Mouse (Mus musculus) myocyte (in vitro differentiated cells): ENCODE results near the gene Tmcc3. TPM values are rescaled to one million over a fixed set of nuclear protein-coding genes. Genes with fewer than 3 reads are reported as not detected.

Experiments used
- H3K27me3 ChIP-seq: one replicate; pipeline ENCODE4 v1.6.1; 2011; ENCODE audit not compliant: control insufficient read depth, insufficient read depth, insufficient read length
- H3K36me3 ChIP-seq: one replicate; pipeline ENCODE4 v1.6.1; 2011; ENCODE audit not compliant: control insufficient read depth, insufficient read depth
- H3K4me2 ChIP-seq: one replicate; pipeline ENCODE4 v1.6.1; 2011; ENCODE audit warnings: low read depth, control low read depth
- H3K4me3 ChIP-seq: one replicate; pipeline ENCODE4 v1.5.1; 2011; ENCODE audit warnings: mild to moderate bottlenecking, control low read depth, moderate library complexity
- H3K79me2 ChIP-seq: one replicate; pipeline ENCODE4 v1.6.1; 2011; ENCODE audit not compliant: control insufficient read depth, insufficient read depth
- H3ac ChIP-seq: one replicate; pipeline ENCODE4 v1.6.1; 2011; ENCODE audit not compliant: control insufficient read depth, insufficient read length
- CEBPB ChIP-seq: IDR thresholded peaks from 2 replicates; pipeline ENCODE4 v1.6.1; 2011; ENCODE audit warnings: mild to moderate bottlenecking, moderate library complexity; ENCODE audit not compliant: poor library complexity, insufficient read depth, severe bottlenecking
- E2F4 ChIP-seq: IDR thresholded peaks from one replicate; pipeline ENCODE4 v1.6.1; 2011; ENCODE audit warnings: mild to moderate bottlenecking, control low read depth, moderate library complexity; ENCODE audit not compliant: insufficient read depth
- MAX ChIP-seq: IDR thresholded peaks from one replicate; pipeline ENCODE4 v1.6.1; 2011; ENCODE audit warnings: low read depth, mild to moderate bottlenecking, control low read depth
- MYOD1 ChIP-seq, 3 experiments: IDR thresholded peaks; one replicate each; pipeline ENCODE4 v1.6.1; 2011; ENCODE audit warnings: control low read depth in 2 of 3, low read depth in 2 of 3, mild to moderate bottlenecking in 2 of 3, moderate library complexity in 1 of 3; ENCODE audit not compliant: insufficient read length in 2 of 3, control insufficient read depth in 1 of 3
- MYOG ChIP-seq, 3 experiments: IDR thresholded peaks; one replicate each; pipeline ENCODE4 v1.6.1; 2011; ENCODE audit warnings: control low read depth in 2 of 3, low read depth in 2 of 3, mild to moderate bottlenecking in 2 of 3; ENCODE audit not compliant: insufficient read length in 2 of 3, control insufficient read depth in 1 of 3, insufficient read depth in 1 of 3
- POLR2A ChIP-seq: IDR thresholded peaks from one replicate; pipeline ENCODE4 v1.6.1; 2011; ENCODE audit warnings: low read depth, mild to moderate bottlenecking, control low read depth, moderate library complexity; ENCODE audit not compliant: insufficient read length
- POLR2AphosphoS2 ChIP-seq: IDR thresholded peaks from one replicate; pipeline ENCODE4 v1.6.1; 2011; ENCODE audit warnings: low read depth, control low read depth; ENCODE audit not compliant: insufficient read length
- REST ChIP-seq: IDR thresholded peaks from one replicate; pipeline ENCODE4 v1.6.1; 2011; ENCODE audit warnings: mild to moderate bottlenecking, control low read depth, moderate library complexity; ENCODE audit not compliant: insufficient read depth, insufficient read length
- SRF ChIP-seq: IDR thresholded peaks from one replicate; pipeline ENCODE4 v1.6.1; 2011; ENCODE audit warnings: low read depth; ENCODE audit not compliant: control insufficient read depth, insufficient read length
- TCF12 ChIP-seq: IDR thresholded peaks from one replicate; pipeline ENCODE4 v1.6.1; 2011; ENCODE audit warnings: mild to moderate bottlenecking, control low read depth; ENCODE audit not compliant: poor library complexity, insufficient read depth, severe bottlenecking
- TCF3 ChIP-seq: IDR thresholded peaks from one replicate; pipeline ENCODE4 v1.6.1; 2011; ENCODE audit warnings: low read depth, control low read depth; ENCODE audit not compliant: insufficient read length
- USF1 ChIP-seq: IDR thresholded peaks from one replicate; pipeline ENCODE4 v1.6.1; 2011; ENCODE audit warnings: low read depth, mild to moderate bottlenecking, control low read depth, moderate library complexity
- polyA plus RNA-seq: library from polyadenylated mRNA; unstranded; fragments of >200 nt; fragmentation: generic; extraction: Trizol; gene quantifications from one replicate; pipeline ENCODE4 v1.2.1, GENCODE M21; 2012; ENCODE audit warnings: missing spikeins

Tmcc3 gene
- polyA plus RNA-seq, 1 experiment: 16.6 TPM

DNA sequence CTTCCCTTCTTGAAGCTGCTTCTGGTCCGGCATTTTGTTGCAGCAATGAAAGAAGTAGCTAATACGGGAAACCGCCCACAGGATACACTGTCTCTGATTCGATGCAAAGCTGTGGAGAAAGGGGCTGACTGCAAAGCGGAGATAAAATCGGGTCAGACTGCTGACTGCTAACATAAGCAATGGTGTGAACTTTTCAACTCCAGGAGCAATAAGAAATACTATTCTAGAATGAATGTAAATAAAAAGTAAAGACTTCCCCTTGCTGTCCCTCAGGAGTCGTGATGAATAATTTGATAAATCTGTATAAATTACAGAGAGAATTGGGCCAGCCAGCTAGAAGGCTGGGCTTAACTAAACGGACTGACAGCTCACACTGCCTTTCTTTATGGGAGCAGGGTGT, 139.0 kb downstream of the Tmcc3 start:
- no peaks in the 10 kb centered on the region for H3K27me3 ChIP-seq
- H3K4me2 ChIP-seq: no peak overlapping the region
- no peaks in the 10 kb centered on the region for H3K36me3 ChIP-seq
- no peaks in the 10 kb centered on the region for H3K79me2 ChIP-seq
- TF ChIP-seq MAX (no peak), E2F4 (no peak), CEBPB (no peak), MYOD1 (IDR thresholded peaks at IDR 0.05; ENCODE audit: control insufficient read depth in 1 of 3, insufficient read length in 2 of 3, low read depth in 2 of 3) (no peak), USF1 (no peak), TCF12 (no peak), POLR2A (no peak), POLR2AphosphoS2 (no peak)
- H3K4me3 ChIP-seq: no peak overlapping the region
- no peak overlapping the region for H3ac ChIP-seq

DNA sequence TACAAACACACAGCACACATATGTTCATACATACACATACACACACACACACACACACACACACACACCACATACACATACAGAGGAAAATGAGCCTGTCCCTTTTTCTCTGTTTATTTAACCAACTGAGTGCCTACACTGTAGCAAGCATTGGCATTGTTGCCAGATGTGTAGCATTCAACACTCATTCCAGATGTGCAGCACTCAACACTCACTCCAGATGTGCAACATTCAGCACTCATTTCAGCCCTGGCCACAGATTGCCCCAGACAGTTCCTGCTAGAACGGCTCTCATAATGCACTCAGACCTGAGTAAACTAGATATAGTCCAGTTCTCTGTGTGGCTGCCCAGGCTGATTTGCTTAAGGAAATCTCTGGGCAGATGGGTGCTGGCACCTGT, 145.7 kb downstream of the Tmcc3 start:
- H3K4me3 ChIP-seq: no peak overlapping the region
- H3K36me3 ChIP-seq: no peaks in the 10 kb centered on the region
- H3K79me2 ChIP-seq: no peaks in the 10 kb centered on the region
- TF ChIP-seq REST (no peak), USF1 (no peak), POLR2AphosphoS2 (no peak), POLR2A (no peak), MYOD1 (IDR thresholded peaks at IDR 0.05; ENCODE audit: control insufficient read depth in 1 of 3, insufficient read length in 2 of 3, low read depth in 2 of 3) (no peak), TCF3 (no peak), CEBPB (no peak), SRF (no peak), TCF12 (no peak), E2F4 (no peak), MYOG (IDR thresholded peaks at IDR 0.05; ENCODE audit: control insufficient read depth in 1 of 3, insufficient read depth in 1 of 3, insufficient read length in 2 of 3, low read depth in 2 of 3) (no peak), MAX (no peak)
- no peaks in the 10 kb centered on the region for H3K27me3 ChIP-seq
- no peak overlapping the region for H3ac ChIP-seq
- no peak overlapping the region for H3K4me2 ChIP-seq

DNA sequence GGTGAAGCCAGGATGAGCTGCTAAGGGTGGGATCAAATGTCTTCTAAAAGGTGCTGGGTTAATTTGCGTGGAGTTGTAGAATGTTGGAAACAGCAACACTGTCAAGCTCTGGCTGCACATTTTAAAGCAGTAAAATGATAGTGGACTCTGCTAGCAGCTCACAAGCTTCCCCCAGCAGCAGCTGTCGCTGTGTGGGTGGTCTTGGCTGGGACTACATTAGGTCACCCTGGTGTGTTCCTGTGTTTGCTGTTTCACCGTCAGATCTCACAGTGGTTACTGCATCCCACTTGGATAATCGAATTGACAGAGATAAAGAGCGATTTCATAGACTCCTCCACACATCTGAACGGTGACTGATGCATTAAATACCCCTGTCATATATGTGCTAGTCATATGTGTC, 146.9 kb downstream of the Tmcc3 start:
- no peak overlapping the region for H3K4me3 ChIP-seq
- H3K36me3 ChIP-seq: no peaks in the 10 kb centered on the region
- H3K27me3 ChIP-seq: no peaks in the 10 kb centered on the region
- peak overlapping the region; percentile 59 for H3K4me2 ChIP-seq
- H3ac ChIP-seq: no peak overlapping the region
- peak; percentile 81 for TF ChIP-seq TCF12
- peak; percentile 30 for TF ChIP-seq TCF3
- no peak for TF ChIP-seq POLR2AphosphoS2
- TF ChIP-seq MYOD1 (IDR thresholded peaks at IDR 0.05; ENCODE audit: control insufficient read depth in 1 of 3, insufficient read length in 2 of 3, low read depth in 2 of 3): peak; percentile 47 to 99 (median 96)
- no peak for TF ChIP-seq POLR2A
- TF ChIP-seq MAX: no peak
- peak; percentile 72 to 95 (median 90) for TF ChIP-seq MYOG (IDR thresholded peaks at IDR 0.05; ENCODE audit: control insufficient read depth in 1 of 3, insufficient read depth in 1 of 3, insufficient read length in 2 of 3, low read depth in 2 of 3)
- TF ChIP-seq E2F4: no peak
- no peaks in the 10 kb centered on the region for H3K79me2 ChIP-seq

DNA sequence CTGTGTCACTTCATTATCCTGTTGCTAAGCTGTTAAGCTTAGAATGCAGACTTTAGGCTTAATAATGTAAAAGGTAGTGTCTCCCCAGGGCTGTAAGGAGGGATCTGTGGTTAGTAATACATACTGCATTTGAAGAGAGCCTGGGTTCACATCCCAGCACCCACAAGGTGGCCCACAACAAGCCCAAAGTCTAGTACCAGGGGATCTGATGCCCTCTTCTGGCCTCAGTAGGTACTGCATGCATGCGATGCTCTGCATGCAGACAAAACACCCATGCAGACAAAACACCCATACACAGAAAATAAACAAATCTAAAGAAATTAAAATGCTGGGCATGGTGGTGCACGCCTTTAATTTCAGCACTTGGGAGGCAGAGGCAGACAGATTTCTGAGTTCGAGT, 149.6 kb downstream of the Tmcc3 start:
- no peak for TF ChIP-seq POLR2A
- TF ChIP-seq USF1: no peak
- TF ChIP-seq SRF: no peak
- TF ChIP-seq MYOG (IDR thresholded peaks at IDR 0.05; ENCODE audit: control insufficient read depth in 1 of 3, insufficient read depth in 1 of 3, insufficient read length in 2 of 3, low read depth in 2 of 3): no peak
- no peak for TF ChIP-seq TCF3
- no peak for TF ChIP-seq MYOD1 (IDR thresholded peaks at IDR 0.05; ENCODE audit: control insufficient read depth in 1 of 3, insufficient read length in 2 of 3, low read depth in 2 of 3)
- no peak for TF ChIP-seq MAX
- no peak for TF ChIP-seq POLR2AphosphoS2
- TF ChIP-seq TCF12: no peak
- TF ChIP-seq REST: no peak
- no peak for TF ChIP-seq CEBPB
- no peak for TF ChIP-seq E2F4
- Histone ChIP-seq H3K79me2 (no peaks in the 10 kb centered on the region), H3K4me3 (no peak overlapping the region), H3ac (no peak overlapping the region), H3K4me2 (no peak overlapping the region), H3K36me3 (no peaks in the 10 kb centered on the region), H3K27me3 (no peaks in the 10 kb centered on the region)

DNA sequence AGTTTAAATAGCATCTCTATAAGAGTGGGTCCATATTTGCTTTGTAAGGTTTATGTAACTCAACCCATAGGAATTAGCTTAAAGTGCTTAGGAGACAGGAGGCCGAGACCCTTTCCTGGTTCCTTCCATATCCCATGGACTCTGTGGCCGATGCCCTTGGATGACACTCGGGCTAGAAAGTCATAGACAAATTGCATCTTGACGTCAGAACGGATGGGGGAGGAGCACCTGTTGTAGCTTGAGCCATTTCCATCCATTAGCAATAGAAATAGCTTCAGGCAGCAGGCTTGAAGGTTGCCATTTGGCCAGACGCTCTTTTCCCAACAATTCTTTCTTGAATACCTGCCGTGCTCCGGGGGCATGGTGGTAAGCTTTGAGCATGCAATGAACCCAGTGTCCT, 150.1 kb downstream of the Tmcc3 start:
- H3K4me2 ChIP-seq: no peak overlapping the region
- no peaks in the 10 kb centered on the region for H3K79me2 ChIP-seq
- TF ChIP-seq MYOD1 (IDR thresholded peaks at IDR 0.05; ENCODE audit: control insufficient read depth in 1 of 3, insufficient read length in 2 of 3, low read depth in 2 of 3): no peak
- no peak for TF ChIP-seq USF1
- no peak for TF ChIP-seq REST
- no peak for TF ChIP-seq TCF3
- no peak for TF ChIP-seq TCF12
- no peak for TF ChIP-seq MAX
- no peak for TF ChIP-seq E2F4
- no peak for TF ChIP-seq SRF
- no peak for TF ChIP-seq CEBPB
- no peak for TF ChIP-seq POLR2AphosphoS2
- no peak for TF ChIP-seq MYOG (IDR thresholded peaks at IDR 0.05; ENCODE audit: control insufficient read depth in 1 of 3, insufficient read depth in 1 of 3, insufficient read length in 2 of 3, low read depth in 2 of 3)
- no peak for TF ChIP-seq POLR2A
- H3K36me3 ChIP-seq: no peaks in the 10 kb centered on the region
- H3K27me3 ChIP-seq: no peaks in the 10 kb centered on the region
- H3K4me3 ChIP-seq: no peak overlapping the region
- H3ac ChIP-seq: no peak overlapping the region
